Mouse (Mus musculus): Measurements from ENCODE around the gene Wfdc15b.

DNA sequence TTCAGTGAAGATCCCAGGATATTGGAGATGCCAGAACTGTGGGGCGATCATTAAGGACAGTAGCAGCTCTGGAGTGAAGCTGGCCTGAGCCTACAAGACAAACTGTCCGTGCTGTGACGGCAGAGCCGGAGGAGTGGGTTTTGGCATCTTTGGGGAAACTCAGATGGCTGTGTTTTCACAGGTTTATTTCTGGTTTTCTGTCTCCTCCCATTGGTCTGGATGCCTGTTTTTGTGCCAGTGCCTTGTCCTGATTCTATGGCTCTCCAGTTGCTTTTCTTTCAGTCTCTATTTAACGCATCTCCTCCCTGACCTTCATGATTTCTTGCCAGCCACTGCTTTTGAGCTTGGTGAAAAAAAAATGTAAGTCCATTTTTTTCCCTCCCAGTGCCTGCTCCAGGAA lies 8.7 kb downstream of the Wfdc15b start:
- TF ChIP-seq CTCF (IDR thresholded peaks at IDR 0.05; ENCODE audit: low read depth, low read length), result no peak
- no peak for TF ChIP-seq POLR2A (IDR thresholded peaks at IDR 0.05; ENCODE audit: borderline replicate concordance, low read depth, low read length)
